Mouse (Mus musculus) bone marrow, adult 2 months (tissue): ENCODE measurements at regions not wholly inside any gene's neighbourhood (a gene's known extent, or its start where the extent isn't known, plus 50 kb on each side); places are given as distances from the start of the nearest gene placed in this dataset.

Experiments used
- CTCF ChIP-seq: fragments of 200-500 bp; IDR thresholded peaks from 2 replicates; pipeline ENCODE4 v1.5.1; 2011; ENCODE audit warnings: low read length, control low read depth; ENCODE audit not compliant: control insufficient read depth, insufficient read depth
- POLR2A ChIP-seq: fragments of 200-500 bp; IDR thresholded peaks from 2 replicates; pipeline ENCODE4 v1.6.1; 2011; ENCODE audit warnings: low read depth, mild to moderate bottlenecking, control low read depth, low read length, borderline replicate concordance; ENCODE audit not compliant: control insufficient read depth

- TF ChIP-seq POLR2A (no peak), CTCF (no peak)
Observed at GRCm38 (mm10) chr11:111828455-111828854, 762.5 kb downstream of the Kcnj2 start.
